Mouse (Mus musculus) heart, postnatal 0 days (tissue): ENCODE results near the gene Klrg1. TPM values are rescaled to one million over a fixed set of nuclear protein-coding genes. Genes with fewer than 3 reads are reported as not detected.

ENCODE experiments used
- ATAC-seq: fragments of 200-750 bp; cut with Nextera tagmentation; 2 replicates; pipeline ENCODE4 v1.8.0; 2017; ENCODE audit warnings: low read depth, moderate number of reproducible peaks, moderate library complexity; ENCODE audit not compliant: insufficient read depth
- DNase-seq: peaks from one replicate; pipeline ENCODE4 v3.0.0-alpha.2; 2016; ENCODE audit warnings: low spot score
- H3K27ac ChIP-seq: fragments of 300-500 bp; sonication (generic); 2 replicates; pipeline ENCODE4 v1.5.1; 2014; ENCODE audit warnings: low read depth, mild to moderate bottlenecking
- H3K27me3 ChIP-seq: fragments of 300-500 bp; sonication (generic); 2 replicates; pipeline ENCODE4 v1.6.1; 2014; ENCODE audit warnings: low read length, mixed read lengths; ENCODE audit not compliant: control insufficient read depth, insufficient read depth
- H3K36me3 ChIP-seq: fragments of 300-500 bp; sonication (generic); replicated peaks from 2 replicates; pipeline ENCODE4 v1.6.1; 2014; ENCODE audit warnings: low read length, mixed read lengths; ENCODE audit not compliant: control insufficient read depth, insufficient read depth
- H3K4me1 ChIP-seq: fragments of 300-500 bp; sonication (generic); 2 replicates; pipeline ENCODE4 v1.6.1; 2014; ENCODE audit warnings: antibody characterized with exemption; ENCODE audit not compliant: control insufficient read depth, insufficient read depth
- H3K4me2 ChIP-seq: fragments of 300-500 bp; sonication (generic); 2 replicates; pipeline ENCODE4 v1.6.1; 2014; ENCODE audit warnings: low read depth, mild to moderate bottlenecking, low read length, moderate library complexity
- H3K4me3 ChIP-seq: fragments of 300-500 bp; sonication (generic); 2 replicates; pipeline ENCODE4 v1.5.1; 2014; ENCODE audit warnings: low read depth, low read length
- H3K9ac ChIP-seq: fragments of 300-500 bp; sonication (generic); replicated peaks from 2 replicates; pipeline ENCODE4 v1.6.1; 2014; ENCODE audit warnings: low read depth, low read length, mixed read lengths
- H3K9me3 ChIP-seq: fragments of 300-500 bp; sonication (generic); replicated peaks from 2 replicates; pipeline ENCODE4 v1.6.1; 2016; ENCODE audit warnings: low read length; ENCODE audit not compliant: control insufficient read depth
- CTCF ChIP-seq: IDR thresholded peaks from 2 replicates; pipeline ENCODE4 v1.5.1; 2016; ENCODE audit warnings: antibody characterized with exemption, control low read depth, low read depth
- EP300 ChIP-seq: IDR thresholded peaks from 2 replicates; pipeline ENCODE4 v1.6.1; 2016; ENCODE audit warnings: antibody characterized with exemption, low read depth
- WGBS: fragments of 180-500 bp; shearing (Covaris S2); extraction: QIAGEN DNeasy Blood & Tissue Kit; methylation state at CpG from one replicate; pipeline ENCODE4 v1.1.7; 2014; 5-methylcytosine and 5-hydroxymethylcytosine counted together
- polyA plus RNA-seq: library from polyadenylated mRNA; unstranded; fragments of >200 nt; fragmentation: Nextera tagmentation; extraction: Ambion mirVana; gene quantifications from 2 replicates; pipeline ENCODE4 v1.2.1, GENCODE M21; 2015
- total RNA-seq: library from RNA; depleted of rRNA; stranded (reverse); fragments of >200 nt; gene quantifications from 2 replicates; pipeline ENCODE4 v1.2.3, GENCODE M21; 2014; ENCODE audit warnings: low replicate concordance

The Klrg1 gene
- total and polyA plus RNA-seq, 2 experiments from 2014 or later = not detected

- DNase-seq (no peak), ATAC-seq (no peak)
- no peaks in the 10 kb centered on the region for H3K4me1 ChIP-seq
- no peaks in the 10 kb centered on the region for H3K36me3 ChIP-seq
- no peaks in the 10 kb centered on the region for H3K27me3 ChIP-seq
- no peak overlapping the region for H3K27ac ChIP-seq
- TF ChIP-seq CTCF = no peak
- TF ChIP-seq EP300 = no peak
- H3K4me2 ChIP-seq = peak overlapping the region; percentile 29; the same call in 1 of the 2 replicates
- H3K9ac ChIP-seq = no peak overlapping the region
- WGBS = 38% methylated on average over 9 of the region's 9 CpGs
- H3K4me3 ChIP-seq = peak overlapping the region; percentile 14; the same call in 1 of the 2 replicates
- H3K9me3 ChIP-seq = no peaks in the 10 kb centered on the region
These were observed 20.8 kb upstream of the Klrg1 start for GRCm38 (mm10) chr6:122303526-122303925.

GRCm38 (mm10) chr6:122302661-122303060 lies 20.0 kb upstream of the Klrg1 start:
- H3K27me3 ChIP-seq = no peaks in the 10 kb centered on the region
- H3K27ac ChIP-seq = no peak overlapping the region
- 81% methylated on average over 4 of the region's 4 CpGs for WGBS
- no peaks in the 10 kb centered on the region for H3K4me1 ChIP-seq
- no peaks in the 10 kb centered on the region for H3K36me3 ChIP-seq
- ATAC-seq (no peak), DNase-seq (no peak)
- no peak overlapping the region for H3K4me2 ChIP-seq
- no peak overlapping the region for H3K4me3 ChIP-seq
- TF ChIP-seq EP300 (no peak), CTCF (no peak)
- no peak overlapping the region for H3K9ac ChIP-seq
- H3K9me3 ChIP-seq = no peaks in the 10 kb centered on the region

GRCm38 (mm10) chr6:122302121-122302520 lies 19.4 kb upstream of the Klrg1 start:
- Histone ChIP-seq H3K9me3 (no peaks in the 10 kb centered on the region), H3K4me1 (no peaks in the 10 kb centered on the region), H3K9ac (no peak overlapping the region), H3K27ac (no peak overlapping the region), H3K4me3 (no peak overlapping the region), H3K4me2 (no peak overlapping the region), H3K36me3 (no peaks in the 10 kb centered on the region), H3K27me3 (no peaks in the 10 kb centered on the region)
- no peak for ATAC-seq
- WGBS = 58% methylated on average over 1 of the region's 1 CpGs
- no peak for DNase-seq
- TF ChIP-seq EP300 (no peak), CTCF (no peak)

GRCm38 (mm10) chr6:122299621-122300133 lies 17.0 kb upstream of the Klrg1 start:
- Histone ChIP-seq H3K4me1 (no peaks in the 10 kb centered on the region), H3K4me3 (no peak overlapping the region), H3K9ac (no peak overlapping the region), H3K27ac (no peak overlapping the region), H3K9me3 (no peaks in the 10 kb centered on the region), H3K4me2 (no peak overlapping the region), H3K36me3 (no peaks in the 10 kb centered on the region), H3K27me3 (no peaks in the 10 kb centered on the region)
- WGBS = 28% methylated on average over 3 of the region's 3 CpGs
- no peak for TF ChIP-seq CTCF
- TF ChIP-seq EP300 = no peak
- ATAC-seq = no peak
- no peak for DNase-seq

GRCm38 (mm10) chr6:122298223-122298609 lies 15.5 kb upstream of the Klrg1 start:
- Histone ChIP-seq H3K36me3 (no peaks in the 10 kb centered on the region), H3K27ac (no peak overlapping the region), H3K27me3 (no peaks in the 10 kb centered on the region), H3K9me3 (no peaks in the 10 kb centered on the region), H3K4me1 (no peaks in the 10 kb centered on the region), H3K4me2 (no peak overlapping the region), H3K4me3 (no peak overlapping the region), H3K9ac (no peak overlapping the region)
- no peak for DNase-seq
- no peak for TF ChIP-seq EP300
- ATAC-seq = no peak
- 54% methylated on average over 4 of the region's 4 CpGs for WGBS
